Mouse (Mus musculus): Measurements from ENCODE around the gene Rnf40.

Gene Rnf40

DNA sequence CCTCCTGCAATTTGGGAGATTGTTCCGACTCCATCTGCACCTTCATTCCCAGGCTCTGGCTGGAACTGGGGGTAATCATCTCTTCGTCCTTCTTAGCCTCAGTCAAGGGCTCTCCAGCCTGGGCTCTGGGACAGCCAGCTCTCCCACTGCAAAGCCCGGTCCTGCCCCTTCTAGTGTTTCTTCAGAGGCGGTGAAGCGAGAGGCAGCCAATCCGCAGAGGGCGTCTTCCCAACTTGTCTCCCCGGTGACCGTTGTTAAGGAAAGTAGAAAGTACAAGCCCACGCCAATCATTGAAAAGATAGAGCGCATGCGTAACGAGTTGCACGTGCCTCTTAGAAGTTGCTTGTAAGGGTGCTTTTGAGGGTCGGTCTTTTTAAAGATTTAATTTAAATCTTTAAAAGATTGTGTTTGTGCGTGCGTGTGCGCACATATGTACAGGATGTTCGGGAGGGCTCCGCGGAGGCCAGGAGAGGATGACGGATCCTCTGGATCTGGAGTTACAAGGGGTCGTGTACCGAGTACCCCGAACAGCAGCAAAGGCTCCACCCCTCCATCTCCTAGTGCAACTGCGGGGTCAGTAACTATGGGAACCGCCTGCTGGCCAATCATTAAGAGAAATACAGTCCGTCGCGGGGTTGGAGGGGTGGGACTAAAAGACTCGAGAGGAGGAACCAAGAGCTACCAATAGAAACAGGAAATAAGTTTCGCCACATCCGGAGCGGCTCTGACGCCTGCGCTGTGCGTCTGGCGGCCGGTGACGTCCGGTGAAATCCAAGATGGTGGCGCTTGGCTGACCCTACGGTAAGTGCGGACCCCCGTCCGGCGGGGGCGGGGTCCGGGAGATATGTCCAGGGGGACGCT lies at the start of gene Rnf40, which contains the start of gene Ccdc189:
Rnf40 (plus strand) TSS at position 757 of the 861 bp plus-strand sequence.
Ccdc189 (minus strand) TSS at position 585 of the 861 bp plus-strand sequence.
- DNase-seq (ENCODE audit: low spot score): peak; percentile 96

DNA sequence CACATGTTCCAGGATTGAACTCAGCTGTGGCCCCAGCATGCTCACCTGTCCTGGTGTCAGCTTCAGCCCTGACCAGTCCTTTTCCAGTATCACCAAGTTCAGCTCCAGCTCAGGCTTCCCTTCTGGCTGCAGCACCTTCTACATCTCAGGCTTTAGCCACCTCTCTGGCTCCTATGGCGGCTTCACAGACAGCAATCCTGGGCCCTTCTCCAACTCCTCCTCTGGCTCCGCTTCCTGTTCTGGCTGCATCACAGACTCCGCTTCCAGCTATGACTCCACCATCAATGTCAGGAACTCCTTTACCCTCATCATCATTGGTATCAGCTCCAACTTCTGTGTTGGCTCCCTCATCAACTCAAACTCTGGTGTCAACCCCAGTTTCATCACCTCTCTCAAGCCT lies 46.9 kb upstream of the Rnf40 start:
- no peak for DNase-seq (ENCODE audit: low spot score)

DNA sequence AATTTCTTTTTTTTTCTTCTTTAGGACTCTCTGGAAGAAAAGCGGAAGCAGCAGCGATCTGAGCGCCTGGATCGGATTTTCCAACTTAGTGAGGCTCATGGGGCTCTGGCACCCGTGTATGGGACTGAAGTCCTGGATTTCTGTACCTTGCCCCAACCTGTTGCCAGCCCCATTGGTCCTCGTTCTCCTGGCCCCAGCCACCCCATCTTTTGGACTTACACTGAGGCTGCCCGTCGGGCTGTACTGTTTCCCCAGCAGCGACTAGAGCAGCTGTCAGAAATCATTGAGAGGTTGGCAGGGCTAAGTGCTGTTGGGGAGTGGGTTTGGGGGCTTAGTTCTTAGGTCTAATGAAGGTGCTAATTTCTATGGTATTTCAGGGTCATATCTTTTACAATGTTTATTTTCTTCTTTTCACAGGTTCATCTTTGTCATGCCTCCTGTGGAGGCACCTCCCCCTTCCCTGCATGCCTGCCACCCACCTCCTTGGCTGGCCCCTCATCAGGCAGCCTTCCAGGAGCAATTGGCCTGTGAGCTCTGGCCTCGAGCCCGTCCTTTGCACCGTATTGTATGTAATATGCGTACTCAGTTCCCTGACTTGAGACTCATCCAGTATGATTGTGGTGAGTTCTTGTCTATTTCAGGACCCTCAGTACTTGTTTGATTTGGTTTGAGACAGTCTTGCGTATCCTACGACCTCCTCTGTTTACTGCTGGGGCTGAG lies 39.3 kb upstream of the Rnf40 start:
- DNase-seq (ENCODE audit: low spot score): no peak

- DNase-seq (ENCODE audit: low spot score): no peak
Measured at GRCm38 (mm10) chr7:127551558-127551957, 37.0 kb upstream of the Rnf40 start.

GRCm38 (mm10) chr7:127560580-127560979 lies 28.0 kb upstream of the Rnf40 start:
- no peak for DNase-seq (ENCODE audit: low spot score)

DNA sequence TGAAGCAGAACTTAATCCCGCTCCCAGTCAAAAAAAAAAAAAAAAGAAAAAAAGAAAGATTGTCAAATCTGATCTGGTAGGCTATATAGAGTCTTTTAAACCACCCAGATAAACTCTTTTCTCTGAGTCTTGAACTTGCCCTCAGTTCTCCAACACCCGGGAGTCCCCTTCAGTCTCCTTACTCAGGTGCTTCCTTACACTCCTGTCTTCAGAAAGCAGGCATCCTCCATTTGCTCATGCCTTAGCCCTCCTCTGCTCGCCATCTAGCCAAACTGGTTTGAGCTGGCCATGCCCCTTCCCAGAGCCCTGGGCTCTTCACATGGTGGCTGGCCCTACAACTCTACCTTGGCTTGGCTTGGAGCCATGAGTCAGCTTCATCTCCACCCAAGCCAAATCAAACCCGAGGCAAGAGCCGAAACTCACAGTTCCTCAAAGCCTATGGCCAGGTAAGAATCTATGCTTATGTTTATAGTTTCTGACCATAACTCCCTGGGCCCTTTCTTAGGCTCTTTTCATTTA lies 27.2 kb upstream of the Rnf40 start, which contains the start of gene Tmem265:
Tmem265 (plus strand) TSS at position 51 of the 519 bp plus-strand sequence.
- DNase-seq (ENCODE audit: low spot score): no peak

DNA sequence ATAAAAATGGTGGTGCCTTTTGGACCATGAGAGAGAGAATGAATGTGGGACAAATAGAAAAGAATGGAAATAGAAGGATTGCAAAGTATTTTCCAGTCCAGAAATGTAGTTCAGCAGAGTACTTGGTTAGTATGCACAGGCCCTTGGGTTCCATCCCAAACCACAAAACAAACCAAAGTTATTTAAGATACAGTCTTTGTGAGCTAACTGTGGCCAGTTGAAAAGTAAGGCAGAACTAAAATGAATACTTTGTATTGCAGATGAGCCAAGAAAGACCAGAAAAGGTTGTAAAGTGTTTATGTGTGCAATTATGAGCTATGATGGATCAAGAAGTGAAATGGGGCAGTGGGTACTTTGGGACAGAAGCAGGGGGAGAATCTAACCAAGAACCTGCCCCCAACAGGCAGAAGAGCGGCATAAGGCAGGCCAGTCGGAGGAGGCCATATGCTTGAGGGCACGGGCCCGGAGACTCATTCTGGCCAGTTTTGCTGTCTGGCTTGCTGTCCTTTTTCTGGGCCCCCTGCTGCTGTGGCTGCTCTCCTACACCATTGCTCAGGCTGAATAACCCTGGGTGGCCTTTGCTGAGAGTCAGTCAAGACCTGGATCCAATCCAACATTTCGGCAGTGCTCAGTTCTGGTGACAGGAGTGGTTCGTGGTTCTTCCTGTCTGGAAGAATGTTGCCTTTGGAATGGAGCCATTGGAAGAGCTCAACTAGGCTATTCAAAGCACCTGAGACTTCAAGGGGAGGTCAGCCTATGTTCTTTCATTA lies 24.0 kb upstream of the Rnf40 start:
- no peak for DNase-seq (ENCODE audit: low spot score)

DNA sequence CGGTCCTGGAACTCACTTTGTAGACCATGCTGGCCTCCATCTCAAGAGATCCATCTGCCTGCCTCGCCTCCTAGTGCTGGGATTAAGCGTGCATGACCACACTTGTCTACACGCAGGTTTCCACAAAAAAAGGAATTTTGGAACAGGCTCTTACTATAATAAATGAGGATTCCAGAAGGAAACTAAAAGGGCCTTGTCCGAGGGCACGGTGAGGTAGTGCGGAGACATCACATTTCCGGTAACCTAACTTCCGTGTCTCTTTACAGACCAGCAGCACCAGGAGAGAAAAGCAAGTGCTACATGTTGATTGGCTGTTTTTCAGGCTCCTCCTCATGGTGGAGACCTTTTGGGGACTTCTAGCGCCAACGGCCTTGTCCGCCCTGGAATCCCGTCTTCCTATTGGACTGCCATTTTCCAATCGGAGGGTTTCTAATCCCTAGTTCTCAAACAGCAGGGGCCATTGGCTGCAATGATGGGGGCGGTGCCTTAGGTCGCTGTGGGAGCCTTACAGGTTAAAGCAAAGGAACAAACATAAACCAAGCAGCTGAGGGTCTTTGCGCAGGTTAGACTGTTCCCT lies 15.6 kb upstream of the Rnf40 start, which contains the start of gene Phkg2:
Phkg2 (plus strand) TSS at position 446 of the 577 bp plus-strand sequence.
- DNase-seq (ENCODE audit: low spot score): peak; percentile 94

DNA sequence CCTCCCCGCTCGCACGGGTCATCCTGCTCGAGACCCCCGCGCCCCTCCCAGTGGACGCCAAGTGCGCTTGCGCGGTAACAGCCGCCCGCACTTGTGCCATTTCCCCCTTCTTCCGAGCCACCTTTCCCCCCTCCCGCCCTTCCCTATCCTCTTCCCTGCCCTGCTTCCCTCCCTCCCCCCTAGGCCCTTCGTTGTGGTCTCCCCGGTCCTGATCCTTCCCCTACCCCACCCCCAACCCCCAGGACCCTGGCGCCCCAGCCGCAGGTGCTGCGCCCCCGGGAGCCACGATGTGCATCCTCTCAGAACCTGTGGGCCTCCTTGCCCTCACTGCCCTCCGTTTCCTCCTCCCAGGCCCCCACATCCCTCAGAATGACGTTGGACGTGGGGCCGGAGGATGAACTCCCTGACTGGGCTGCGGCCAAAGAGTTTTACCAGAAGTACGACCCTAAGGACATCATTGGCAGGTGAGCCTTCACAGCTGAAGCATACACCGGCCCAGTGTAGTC lies 15.0 kb upstream of the Rnf40 start:
- no peak for DNase-seq (ENCODE audit: low spot score)

GRCm38 (mm10) chr7:127574115-127574514 lies 14.5 kb upstream of the Rnf40 start:
- no peak for DNase-seq (ENCODE audit: low spot score)

GRCm38 (mm10) chr7:127583260-127583659 lies 5.3 kb upstream of the Rnf40 start:
- DNase-seq (ENCODE audit: low spot score): no peak

- DNase-seq (ENCODE audit: low spot score): no peak
Measured at GRCm38 (mm10) chr7:127585031-127585430, 3.5 kb upstream of the Rnf40 start.

DNA sequence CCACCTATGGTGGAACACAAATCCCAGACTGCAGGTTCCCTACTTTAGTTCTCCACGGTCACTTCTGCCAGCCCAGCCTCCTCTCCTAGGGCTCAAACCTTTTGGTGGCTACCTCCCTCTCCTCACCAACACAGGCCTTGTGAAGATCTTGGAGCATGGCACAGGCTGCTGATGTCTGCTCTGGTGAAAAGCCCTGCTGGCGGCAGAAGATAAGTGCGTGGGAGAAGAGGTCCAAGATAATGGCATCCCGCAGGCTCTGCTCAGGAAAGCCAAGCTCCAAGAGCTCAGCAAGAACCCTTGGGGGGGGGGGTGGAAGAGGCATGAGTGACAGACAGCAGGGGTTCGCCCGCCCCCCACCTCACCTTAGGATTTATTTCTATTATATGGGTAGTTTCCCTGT lies 2.4 kb upstream of the Rnf40 start:
- no peak for DNase-seq (ENCODE audit: low spot score)

GRCm38 (mm10) chr7:127587196-127587595 lies 1.4 kb upstream of the Rnf40 start:
- no peak for DNase-seq (ENCODE audit: low spot score)

DNA sequence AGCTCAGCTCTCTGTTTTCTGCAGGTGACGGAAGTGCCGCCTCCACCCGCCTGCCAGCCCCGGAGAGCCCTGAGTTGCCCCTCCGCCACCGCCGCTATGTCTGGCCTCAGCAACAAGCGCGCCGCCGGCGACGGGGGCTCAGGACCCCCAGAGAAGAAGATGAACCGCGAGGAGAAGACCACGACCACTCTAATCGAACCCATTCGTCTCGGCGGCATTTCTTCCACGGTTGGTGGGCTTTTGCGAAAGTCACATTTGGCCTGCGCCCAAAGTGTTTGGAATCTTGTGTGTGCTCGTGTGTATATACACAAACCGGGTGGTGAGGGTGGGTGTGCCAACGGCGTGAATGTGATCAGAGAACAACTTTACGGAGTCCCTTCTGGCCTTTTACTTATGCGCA lies 334 bp downstream of the Rnf40 start:
- no peak for DNase-seq (ENCODE audit: low spot score)

GRCm38 (mm10) chr7:127589637-127590036 lies 1.1 kb downstream of the Rnf40 start:
- DNase-seq (ENCODE audit: low spot score): no peak

DNA sequence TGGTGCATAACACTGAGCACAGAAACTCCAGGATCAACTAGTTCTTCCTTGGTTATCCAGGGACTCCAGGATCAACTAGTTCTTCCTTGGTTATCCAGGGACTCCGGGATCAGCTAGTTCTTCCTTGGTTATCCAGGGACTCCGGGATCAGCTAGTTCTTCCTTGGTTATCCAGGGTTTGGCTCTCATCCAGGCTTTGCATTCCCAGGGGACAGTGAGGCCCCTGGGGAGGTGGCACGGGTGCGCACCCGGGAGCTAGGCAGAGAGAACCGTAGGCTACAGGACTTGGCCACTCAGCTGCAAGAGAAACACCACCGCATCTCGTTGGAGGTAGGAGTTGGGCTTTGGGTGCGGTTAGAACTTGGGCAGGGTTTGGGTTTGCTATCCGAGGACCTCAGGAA lies 2.5 kb downstream of the Rnf40 start:
- DNase-seq (ENCODE audit: low spot score): no peak

DNA sequence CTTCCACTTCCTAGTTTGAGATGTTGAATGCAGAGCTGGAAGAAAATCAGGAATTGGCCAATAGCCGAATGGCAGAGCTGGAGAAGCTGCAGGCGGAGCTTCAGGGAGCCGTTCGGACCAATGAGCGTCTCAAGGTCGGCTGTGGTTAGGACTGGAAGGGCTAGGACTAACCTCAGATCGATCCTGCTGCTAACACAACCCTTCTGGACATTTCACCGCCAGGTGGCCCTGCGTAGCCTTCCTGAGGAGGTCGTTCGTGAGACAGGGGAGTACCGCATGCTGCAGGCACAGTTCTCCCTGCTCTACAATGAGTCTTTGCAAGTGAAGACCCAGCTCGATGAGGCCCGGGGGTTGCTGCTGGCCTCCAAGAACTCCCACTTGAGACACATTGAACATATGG lies 4.0 kb downstream of the Rnf40 start:
- no peak for DNase-seq (ENCODE audit: low spot score)

- no peak for DNase-seq (ENCODE audit: low spot score)
Measured at GRCm38 (mm10) chr7:127596747-127597146, 8.2 kb downstream of the Rnf40 start.

DNA sequence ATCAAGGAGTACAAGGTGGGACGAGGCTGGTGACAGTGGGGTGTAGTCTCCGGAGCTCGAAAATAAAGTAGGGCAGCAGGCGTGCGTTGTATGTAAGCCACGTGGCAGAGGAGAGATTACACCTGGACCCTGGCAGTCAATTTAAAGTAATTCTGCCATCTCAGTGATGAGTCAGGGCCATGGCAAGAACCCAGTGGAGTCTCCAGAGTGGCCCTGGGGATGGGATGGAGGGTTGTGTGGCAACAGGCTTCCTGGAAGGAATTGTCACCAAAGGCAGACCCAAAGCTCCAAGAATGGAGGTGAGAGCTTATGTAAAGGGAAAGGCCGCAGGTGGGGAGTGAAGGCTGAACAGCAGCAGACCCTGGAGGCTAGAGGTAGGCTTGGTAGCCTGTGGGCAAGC lies 12.0 kb downstream of the Rnf40 start:
- no peak for DNase-seq (ENCODE audit: low spot score)

DNA sequence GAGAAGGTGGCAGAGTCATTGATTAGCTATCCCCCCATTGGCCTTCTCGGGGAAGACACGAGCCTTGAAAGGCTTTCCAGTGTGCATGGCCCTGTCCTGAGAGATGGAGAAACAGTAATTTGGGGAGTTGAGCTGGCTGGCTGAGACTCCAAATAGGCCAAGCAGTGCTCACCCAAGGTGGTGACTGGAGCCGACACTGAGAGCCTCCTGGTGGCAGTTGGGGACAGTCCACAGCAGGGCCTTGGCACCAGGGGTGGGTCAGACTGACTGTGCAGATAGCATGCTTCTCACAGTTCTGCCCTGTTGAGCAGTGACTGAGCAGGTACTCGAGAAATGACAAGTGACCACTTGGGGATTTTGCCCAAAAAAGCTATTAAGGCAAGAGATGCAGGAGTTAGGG lies 13.2 kb downstream of the Rnf40 start:
- no peak for DNase-seq (ENCODE audit: low spot score)
